Mouse (Mus musculus) cerebellum, postnatal 10 days (tissue): ENCODE measurements at regions not wholly inside any gene's neighbourhood (a gene's known extent, or its start where the extent isn't known, plus 50 kb on each side); places are given as distances from the start of the nearest gene placed in this dataset.

ENCODE experiments used
- DNase-seq, 2 experiments: peaks; one replicate each; pipeline ENCODE4 v3.0.0; 2021; ENCODE audit warnings: mixed read lengths in 2 of 2

GRCm38 (mm10) chrX:103904038-103904696 is 76.9 kb downstream of the Rlim start:
- DNase-seq, result no peak

GRCm38 (mm10) chrX:103879329-103879935 is 57.6 kb upstream of the Slc16a2 start:
- peak; percentile 2 to 12 for DNase-seq
